Mouse (Mus musculus): Measurements from ENCODE around the gene Alox8.

The Alox8 gene

GRCm38 (mm10) chr11:69178525-69178924 lies 19.1 kb downstream of the Alox8 start:
- DNase-seq = no peak

- DNase-seq = no peak
Measured at GRCm38 (mm10) chr11:69174722-69175121, 22.9 kb downstream of the Alox8 start.

- DNase-seq = no peak
Measured at GRCm38 (mm10) chr11:69172606-69173005, 25.0 kb downstream of the Alox8 start.

- peak; percentile 32 for DNase-seq
Measured at GRCm38 (mm10) chr11:69171626-69172025, 26.0 kb downstream of the Alox8 start.

- DNase-seq = no peak
Measured at GRCm38 (mm10) chr11:69169313-69169712, 28.3 kb downstream of the Alox8 start.

GRCm38 (mm10) chr11:69156800-69157199 lies 40.8 kb downstream of the Alox8 start, which contains the start of gene Alox12b:
TSS of gene Alox12b (plus strand) at chr11:69156989.
- DNase-seq = no peak

- DNase-seq = no peak
Measured at GRCm38 (mm10) chr11:69155351-69155750, 42.3 kb downstream of the Alox8 start.

GRCm38 (mm10) chr11:69153831-69154230 lies 43.8 kb downstream of the Alox8 start:
- DNase-seq = no peak

- DNase-seq = no peak
Measured at GRCm38 (mm10) chr11:69151004-69151403, 46.6 kb downstream of the Alox8 start.

GRCm38 (mm10) chr11:69150444-69150843 lies 47.2 kb downstream of the Alox8 start:
- peak; percentile 63 for DNase-seq

- no peak for DNase-seq
Measured at GRCm38 (mm10) chr11:69149728-69150127, 47.9 kb downstream of the Alox8 start.

GRCm38 (mm10) chr11:69148451-69148960 lies 49.1 kb downstream of the Alox8 start:
- no peak for DNase-seq

- no peak for DNase-seq
Measured at GRCm38 (mm10) chr11:69147546-69147945, 50.1 kb downstream of the Alox8 start.

GRCm38 (mm10) chr11:69135361-69135760 lies 62.3 kb downstream of the Alox8 start:
- DNase-seq = no peak

- DNase-seq = no peak
Measured at GRCm38 (mm10) chr11:69134622-69134968, 63.0 kb downstream of the Alox8 start.
